Mouse (Mus musculus) limb, embryonic 10.5 days (tissue): ENCODE data around the gene Ctsm. TPM values are rescaled to one million over a fixed set of nuclear protein-coding genes. Genes with fewer than 3 reads are reported as not detected.
"Not testable (repeated sequence)": the region's sequence is repeated elsewhere in the genome, so short reads cannot be mapped to it uniquely, and the experiment has no call there.

Experiments
- DNase-seq: peaks from one replicate; pipeline ENCODE4 v3.0.0-alpha.2; 2017; ENCODE audit warnings: low spot score
- H3K27ac ChIP-seq: fragments of 300-500 bp; sonication (generic); 2 replicates; pipeline ENCODE4 v1.5.1; 2016; ENCODE audit warnings: mild to moderate bottlenecking
- H3K27me3 ChIP-seq: fragments of 300-500 bp; sonication (generic); 2 replicates; pipeline ENCODE4 v1.6.1; 2016; ENCODE audit warnings: low read depth, mild to moderate bottlenecking; ENCODE audit not compliant: poor library complexity, severe bottlenecking
- H3K36me3 ChIP-seq: fragments of 300-500 bp; sonication (generic); 2 replicates; pipeline ENCODE4 v1.6.1; 2016; ENCODE audit warnings: mild to moderate bottlenecking, moderate library complexity
- H3K4me1 ChIP-seq: fragments of 300-500 bp; sonication (generic); 2 replicates; pipeline ENCODE4 v1.6.1; 2016
- H3K4me3 ChIP-seq: fragments of 300-500 bp; sonication (generic); 2 replicates; pipeline ENCODE4 v1.5.1; 2016; ENCODE audit warnings: mild to moderate bottlenecking, moderate library complexity
- H3K9me3 ChIP-seq: fragments of 300-500 bp; sonication (generic); replicated peaks from 2 replicates; pipeline ENCODE4 v1.6.1; 2016; ENCODE audit warnings: mild to moderate bottlenecking
- WGBS: fragments of 180-500 bp; shearing (Covaris S2); methylation state at CpG from one replicate; pipeline ENCODE4 v1.1.7; 2016; 5-methylcytosine and 5-hydroxymethylcytosine counted together
- polyA plus RNA-seq: library from polyadenylated mRNA; unstranded; fragments of >200 nt; fragmentation: Nextera tagmentation; extraction: Ambion mirVana; gene quantifications from 2 replicates; pipeline ENCODE4 v1.2.1, GENCODE M21; 2016

Ctsm gene
- not detected in 2 replicates for polyA plus RNA-seq

DNA sequence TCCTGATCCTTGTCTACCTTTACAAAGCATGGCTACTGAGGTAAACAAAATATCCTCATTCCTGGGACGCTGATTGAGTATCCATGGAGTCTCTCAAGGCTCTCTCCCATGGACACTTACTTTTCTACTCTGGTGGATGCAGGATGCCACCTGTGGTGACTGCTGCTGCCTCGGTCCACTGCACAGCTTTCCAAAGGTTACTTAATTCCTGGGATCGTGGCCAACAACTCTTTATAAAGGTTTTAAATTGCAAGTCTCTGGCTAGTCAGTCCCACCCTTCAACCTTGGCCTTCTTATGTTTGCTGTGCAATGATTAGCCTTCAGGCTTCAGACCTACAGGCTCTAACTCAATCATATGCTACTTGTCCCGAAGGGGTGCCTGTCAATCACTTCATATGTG lies at the start of gene Ctsm:
Gene Ctsm, minus strand, starts transcription at position 209 of the 400 bp plus-strand sequence.
- Histone ChIP-seq H3K4me3 (no peak within 1 kb of the TSS), H3K9me3 (no peaks in the 10 kb centered on the region), H3K4me1 (no peaks in the 10 kb centered on the region), H3K36me3 (no peaks in the 10 kb centered on the region), H3K27ac (no peak within 1 kb of the TSS), H3K27me3 (no peaks in the 10 kb centered on the region)
- WGBS = 80% methylated on average over 4 of the region's 4 CpGs
- no peak for DNase-seq

DNA sequence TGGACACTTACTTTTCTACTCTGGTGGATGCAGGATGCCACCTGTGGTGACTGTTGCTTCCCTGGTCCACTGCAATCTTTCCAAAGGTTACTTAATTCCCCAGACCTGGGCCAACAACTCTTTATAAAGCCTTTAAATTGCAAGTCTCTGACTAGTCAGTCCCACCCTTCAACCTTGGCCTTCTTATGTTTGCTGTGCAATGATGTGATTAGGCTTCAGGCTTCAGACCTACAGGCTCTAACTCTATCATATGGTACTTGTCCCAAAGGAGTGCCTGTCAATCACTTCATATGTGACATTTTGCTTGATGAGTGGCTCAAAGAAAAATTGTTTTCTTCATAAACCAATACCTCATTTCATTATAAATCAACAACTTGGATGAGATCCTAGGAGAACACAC lies 28.4 kb upstream of the Ctsm start, which contains the start of gene Cts3:
Gene Cts3, minus strand, starts transcription at position 101 of the 400 bp plus-strand sequence.
- H3K4me1 ChIP-seq = no peaks in the 10 kb centered on the region
- DNase-seq = no peak
- no peaks in the 10 kb centered on the region for H3K27me3 ChIP-seq
- no peak within 1 kb of the TSS for H3K27ac ChIP-seq
- no peak within 1 kb of the TSS for H3K4me3 ChIP-seq
- no peaks in the 10 kb centered on the region for H3K36me3 ChIP-seq
- peaks cover 2% of the 10 kb centered on the region; the same call in 1 of the 2 replicates for H3K9me3 ChIP-seq

DNA sequence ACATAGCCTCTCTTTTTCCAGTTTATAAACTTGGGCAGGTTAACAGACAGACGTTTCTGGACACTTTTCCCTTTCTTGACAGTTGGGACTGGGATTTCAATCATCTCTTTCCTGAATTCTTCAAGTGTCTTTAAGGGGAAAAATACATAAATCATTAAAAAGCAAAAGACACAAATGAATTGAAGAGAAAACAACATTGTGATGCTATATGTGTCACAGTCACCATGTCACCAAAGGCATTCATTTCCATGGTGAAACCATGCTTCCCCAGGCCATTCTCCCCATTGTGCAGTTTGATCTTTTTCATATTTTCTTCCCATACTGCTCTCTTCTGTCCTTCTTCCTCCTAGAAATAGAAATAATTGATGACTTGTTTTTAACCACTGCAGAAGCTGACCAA lies 26.4 kb upstream of the Ctsm start, which contains the start of gene Gm49352:
Gene Gm49352, minus strand, starts transcription at position 101 of the 400 bp plus-strand sequence.
- not testable (repeated sequence) for DNase-seq, H3K36me3 ChIP-seq, H3K9me3 ChIP-seq, H3K4me3 ChIP-seq, H3K27me3 ChIP-seq, H3K27ac ChIP-seq, H3K4me1 ChIP-seq
- 47% methylated on average over 1 of the region's 1 CpGs for WGBS

Other genes starting within 250 kb of the Ctsm start
- gene Cts7, start 183.6 kb downstream of the Ctsm start, polyA plus RNA-seq = not detected in 2 replicates
- gene Gm49352, start 26.3 kb upstream of the Ctsm start, polyA plus RNA-seq = not detected in 2 replicates
- not detected in 2 replicates for gene Cts3, start 28.3 kb upstream of the Ctsm start, polyA plus RNA-seq